Mouse (Mus musculus): ENCODE data around the gene Tgif1. TPM values are rescaled to one million over a fixed set of nuclear protein-coding genes. Genes with fewer than 3 reads are reported as not detected.

Gene Tgif1
- polyA plus RNA-seq, 1 experiment from 2014 or later = 10.9 TPM

GRCm38 (mm10) chr17:70871676-70872075 is 18.3 kb upstream of the Tgif1 start:
- no peak for ATAC-seq (ENCODE audit: low read depth)
- 57% methylated on average over 5 of the region's 5 CpGs for WGBS
- no peaks in the 10 kb centered on the region for H3K36me3 ChIP-seq (ENCODE audit: control insufficient read depth, insufficient read depth, low read length)

GRCm38 (mm10) chr17:70870581-70870980 is 17.2 kb upstream of the Tgif1 start:
- no peaks in the 10 kb centered on the region for H3K36me3 ChIP-seq (ENCODE audit: control insufficient read depth, insufficient read depth, low read length)
- ATAC-seq (ENCODE audit: low read depth) = no peak
- H3K4me2 ChIP-seq (ENCODE audit: low read depth, low read length) = no peak overlapping the region
- H3K4me3 ChIP-seq (ENCODE audit: low read depth, low read length) = no peak overlapping the region
- no peak overlapping the region for H3K27ac ChIP-seq (ENCODE audit: low read depth, low read length)
- 96% methylated on average over 4 of the region's 4 CpGs for WGBS
- H3K4me1 ChIP-seq (ENCODE audit: control insufficient read depth, insufficient read depth, low read length) = no peaks in the 10 kb centered on the region
- H3K9ac ChIP-seq (replicated peaks; ENCODE audit: low read depth, low read length) = no peak overlapping the region
- H3K9me3 ChIP-seq (ENCODE audit: control insufficient read depth, low read length) = no peaks in the 10 kb centered on the region
- H3K27me3 ChIP-seq (ENCODE audit: control insufficient read depth, insufficient read depth, low read length) = no peaks in the 10 kb centered on the region

More at GRCm38 (mm10) chr17:70871676-70872075, 18.3 kb upstream of the Tgif1 start:
- no peak overlapping the region for H3K9ac ChIP-seq (replicated peaks; ENCODE audit: low read depth, low read length)
- H3K4me3 ChIP-seq (ENCODE audit: low read depth, low read length) = no peak overlapping the region
- no peaks in the 10 kb centered on the region for H3K4me1 ChIP-seq (ENCODE audit: control insufficient read depth, insufficient read depth, low read length)
- no peak overlapping the region for H3K27ac ChIP-seq (ENCODE audit: low read depth, low read length)
- no peaks in the 10 kb centered on the region for H3K9me3 ChIP-seq (ENCODE audit: control insufficient read depth, low read length)
- no peaks in the 10 kb centered on the region for H3K27me3 ChIP-seq (ENCODE audit: control insufficient read depth, insufficient read depth, low read length)
- H3K4me2 ChIP-seq (ENCODE audit: low read depth, low read length) = no peak overlapping the region

GRCm38 (mm10) chr17:70868577-70869229 is 15.4 kb upstream of the Tgif1 start:
- H3K9me3 ChIP-seq (ENCODE audit: control insufficient read depth, low read length) = no peaks in the 10 kb centered on the region
- WGBS = 79% methylated on average over 5 of the region's 5 CpGs
- H3K36me3 ChIP-seq (ENCODE audit: control insufficient read depth, insufficient read depth, low read length) = no peaks in the 10 kb centered on the region
- no peaks in the 10 kb centered on the region for H3K27me3 ChIP-seq (ENCODE audit: control insufficient read depth, insufficient read depth, low read length)
- ATAC-seq (ENCODE audit: low read depth) = no peak
- no peak overlapping the region for H3K9ac ChIP-seq (replicated peaks; ENCODE audit: low read depth, low read length)
- H3K4me1 ChIP-seq (ENCODE audit: control insufficient read depth, insufficient read depth, low read length) = no peaks in the 10 kb centered on the region
- no peak overlapping the region for H3K4me3 ChIP-seq (ENCODE audit: low read depth, low read length)
- H3K27ac ChIP-seq (ENCODE audit: low read depth, low read length) = no peak overlapping the region
- H3K4me2 ChIP-seq (ENCODE audit: low read depth, low read length) = no peak overlapping the region

GRCm38 (mm10) chr17:70866538-70867114 is 13.3 kb upstream of the Tgif1 start:
- Histone ChIP-seq H3K36me3 (ENCODE audit: control insufficient read depth, insufficient read depth, low read length) (no peaks in the 10 kb centered on the region), H3K4me2 (ENCODE audit: low read depth, low read length) (no peak overlapping the region), H3K4me1 (ENCODE audit: control insufficient read depth, insufficient read depth, low read length) (no peaks in the 10 kb centered on the region), H3K9ac (replicated peaks; ENCODE audit: low read depth, low read length) (no peak overlapping the region), H3K27me3 (ENCODE audit: control insufficient read depth, insufficient read depth, low read length) (no peaks in the 10 kb centered on the region), H3K4me3 (ENCODE audit: low read depth, low read length) (no peak overlapping the region), H3K9me3 (ENCODE audit: control insufficient read depth, low read length) (no peaks in the 10 kb centered on the region), H3K27ac (ENCODE audit: low read depth, low read length) (no peak overlapping the region)
- 88% methylated on average over 6 of the region's 6 CpGs for WGBS
- ATAC-seq (ENCODE audit: low read depth) = no peak

GRCm38 (mm10) chr17:70866029-70866428 is 12.7 kb upstream of the Tgif1 start:
- no peaks in the 10 kb centered on the region for H3K36me3 ChIP-seq (ENCODE audit: control insufficient read depth, insufficient read depth, low read length)
- 94% methylated on average over 5 of the region's 5 CpGs for WGBS
- H3K9me3 ChIP-seq (ENCODE audit: control insufficient read depth, low read length) = no peaks in the 10 kb centered on the region
- no peak overlapping the region for H3K4me3 ChIP-seq (ENCODE audit: low read depth, low read length)
- no peak overlapping the region for H3K27ac ChIP-seq (ENCODE audit: low read depth, low read length)
- no peaks in the 10 kb centered on the region for H3K27me3 ChIP-seq (ENCODE audit: control insufficient read depth, insufficient read depth, low read length)
- no peaks in the 10 kb centered on the region for H3K4me1 ChIP-seq (ENCODE audit: control insufficient read depth, insufficient read depth, low read length)
- no peak overlapping the region for H3K9ac ChIP-seq (replicated peaks; ENCODE audit: low read depth, low read length)
- H3K4me2 ChIP-seq (ENCODE audit: low read depth, low read length) = no peak overlapping the region
- no peak for ATAC-seq (ENCODE audit: low read depth)

GRCm38 (mm10) chr17:70865060-70865604 is 11.8 kb upstream of the Tgif1 start:
- Histone ChIP-seq H3K9ac (replicated peaks; ENCODE audit: low read depth, low read length) (no peak overlapping the region), H3K4me3 (ENCODE audit: low read depth, low read length) (no peak overlapping the region), H3K4me2 (ENCODE audit: low read depth, low read length) (no peak overlapping the region), H3K27ac (ENCODE audit: low read depth, low read length) (no peak overlapping the region), H3K36me3 (ENCODE audit: control insufficient read depth, insufficient read depth, low read length) (no peaks in the 10 kb centered on the region), H3K4me1 (ENCODE audit: control insufficient read depth, insufficient read depth, low read length) (no peaks in the 10 kb centered on the region), H3K9me3 (ENCODE audit: control insufficient read depth, low read length) (no peaks in the 10 kb centered on the region), H3K27me3 (ENCODE audit: control insufficient read depth, insufficient read depth, low read length) (no peaks in the 10 kb centered on the region)
- ATAC-seq (ENCODE audit: low read depth) = no peak
- WGBS = 84% methylated on average over 10 of the region's 10 CpGs

- H3K27me3 ChIP-seq (ENCODE audit: control insufficient read depth, insufficient read depth, low read length) = no peaks in the 10 kb centered on the region
- no peak overlapping the region for H3K4me3 ChIP-seq (ENCODE audit: low read depth, low read length)
- no peaks in the 10 kb centered on the region for H3K9me3 ChIP-seq (ENCODE audit: control insufficient read depth, low read length)
- no peaks in the 10 kb centered on the region for H3K36me3 ChIP-seq (ENCODE audit: control insufficient read depth, insufficient read depth, low read length)
- ATAC-seq (ENCODE audit: low read depth) = no peak
- no peak overlapping the region for H3K4me2 ChIP-seq (ENCODE audit: low read depth, low read length)
- no peak overlapping the region for H3K9ac ChIP-seq (replicated peaks; ENCODE audit: low read depth, low read length)
- no peaks in the 10 kb centered on the region for H3K4me1 ChIP-seq (ENCODE audit: control insufficient read depth, insufficient read depth, low read length)
- no peak overlapping the region for H3K27ac ChIP-seq (ENCODE audit: low read depth, low read length)
- 86% methylated on average over 3 of the region's 3 CpGs for WGBS
Measured at GRCm38 (mm10) chr17:70864645-70865044, 11.3 kb upstream of the Tgif1 start.

GRCm38 (mm10) chr17:70864117-70864516 is 10.8 kb upstream of the Tgif1 start:
- WGBS = 98% methylated on average over 8 of the region's 8 CpGs

GRCm38 (mm10) chr17:70858814-70859213 is 5.5 kb upstream of the Tgif1 start:
- no peak overlapping the region for H3K4me3 ChIP-seq (ENCODE audit: low read depth, low read length)
- no peaks in the 10 kb centered on the region for H3K9me3 ChIP-seq (ENCODE audit: control insufficient read depth, low read length)
- no peak for ATAC-seq (ENCODE audit: low read depth)
- no peak overlapping the region for H3K9ac ChIP-seq (replicated peaks; ENCODE audit: low read depth, low read length)
- H3K36me3 ChIP-seq (ENCODE audit: control insufficient read depth, insufficient read depth, low read length) = no peaks in the 10 kb centered on the region
- no peak overlapping the region for H3K4me2 ChIP-seq (ENCODE audit: low read depth, low read length)
- H3K27me3 ChIP-seq (ENCODE audit: control insufficient read depth, insufficient read depth, low read length) = no peaks in the 10 kb centered on the region
- no peak overlapping the region for H3K27ac ChIP-seq (ENCODE audit: low read depth, low read length)
- 83% methylated on average over 4 of the region's 4 CpGs for WGBS
- no peaks in the 10 kb centered on the region for H3K4me1 ChIP-seq (ENCODE audit: control insufficient read depth, insufficient read depth, low read length)

More at GRCm38 (mm10) chr17:70864117-70864516, 10.8 kb upstream of the Tgif1 start:
- Histone ChIP-seq H3K27me3 (ENCODE audit: control insufficient read depth, insufficient read depth, low read length) (no peaks in the 10 kb centered on the region), H3K27ac (ENCODE audit: low read depth, low read length) (no peak overlapping the region), H3K4me3 (ENCODE audit: low read depth, low read length) (no peak overlapping the region), H3K9ac (replicated peaks; ENCODE audit: low read depth, low read length) (no peak overlapping the region), H3K4me2 (ENCODE audit: low read depth, low read length) (no peak overlapping the region), H3K4me1 (ENCODE audit: control insufficient read depth, insufficient read depth, low read length) (no peaks in the 10 kb centered on the region), H3K36me3 (ENCODE audit: control insufficient read depth, insufficient read depth, low read length) (no peaks in the 10 kb centered on the region), H3K9me3 (ENCODE audit: control insufficient read depth, low read length) (no peaks in the 10 kb centered on the region)
- ATAC-seq (ENCODE audit: low read depth) = no peak
